Mouse (Mus musculus): ENCODE data around the gene Ctso. TPM values are rescaled to one million over a fixed set of nuclear protein-coding genes. Genes with fewer than 3 reads are reported as not detected.

Ctso gene
- polyA plus RNA-seq, 1 experiment: 13.7 TPM

DNA sequence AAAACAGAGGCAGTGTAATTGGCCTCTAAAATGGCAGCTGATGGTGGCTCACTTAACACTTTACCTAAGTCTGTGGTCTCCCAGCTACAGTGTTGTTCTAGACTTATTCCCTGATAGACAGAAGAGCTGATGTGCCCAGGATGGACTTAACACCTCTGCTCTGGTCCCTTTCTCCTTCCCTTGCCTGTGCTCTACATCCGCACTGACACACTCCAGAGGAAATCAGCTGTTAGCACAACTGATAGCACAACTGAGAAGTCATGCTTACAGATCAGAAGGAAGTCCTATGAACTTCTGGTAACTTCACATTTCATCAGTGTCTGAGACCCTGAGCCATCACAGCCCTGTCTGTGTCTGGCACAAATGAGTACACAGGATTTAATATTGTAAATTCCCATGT is 3.3 kb upstream of the Ctso start:
- 90% methylated on average over 1 of the region's 1 CpGs for WGBS

DNA sequence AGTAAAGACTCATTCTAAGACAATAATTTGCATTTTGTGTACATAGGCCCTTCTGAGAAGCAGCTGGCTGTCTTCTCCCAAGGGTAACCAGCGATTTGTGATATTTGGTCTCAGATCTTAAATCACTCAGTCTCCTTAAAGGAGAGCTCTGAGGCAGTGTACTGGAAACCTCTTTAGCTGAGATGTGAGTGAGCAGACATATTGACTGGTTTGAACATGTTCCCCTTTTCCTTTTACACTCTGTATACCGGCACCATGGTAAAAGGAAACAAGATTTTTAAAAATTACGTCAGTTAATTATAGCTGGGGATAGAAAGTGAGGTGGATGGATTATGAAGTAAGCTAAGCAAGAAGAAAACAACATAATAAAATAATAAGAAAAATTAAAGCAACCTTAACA is 706 bp upstream of the Ctso start:
- TF ChIP-seq POLR2A (IDR thresholded peaks at IDR 0.05; ENCODE audit: low read depth, low read length) (no peak), CTCF (conservative IDR thresholded peaks at IDR 0.05; ENCODE audit: insufficient read depth, insufficient read length, low read depth, low read length) (no peak)
- 52% methylated on average over 3 of the region's 3 CpGs for WGBS

More for the DNA sequence above, 3.3 kb upstream of the Ctso start:
- Histone ChIP-seq H3K27me3 (replicated peaks; ENCODE audit: control insufficient read depth, insufficient read depth, low read length) (no peaks in the 10 kb centered on the region), H3K36me3 (ENCODE audit: control insufficient read depth, insufficient read depth, low read length) (no peaks in the 10 kb centered on the region), H3K4me1 (ENCODE audit: control insufficient read depth, insufficient read depth, low read length) (peaks cover 9% of the 10 kb centered on the region; the same call in 1 of the 2 replicates), H3K4me3 (ENCODE audit: insufficient read depth, low read depth, low read length) (no peak overlapping the region), H3K27ac (ENCODE audit: insufficient read depth, low read depth, low read length) (no peak overlapping the region)
- TF ChIP-seq POLR2A (IDR thresholded peaks at IDR 0.05; ENCODE audit: low read depth, low read length) (no peak), CTCF (conservative IDR thresholded peaks at IDR 0.05; ENCODE audit: insufficient read depth, insufficient read length, low read depth, low read length) (no peak)
- no peak for DNase-seq

DNA sequence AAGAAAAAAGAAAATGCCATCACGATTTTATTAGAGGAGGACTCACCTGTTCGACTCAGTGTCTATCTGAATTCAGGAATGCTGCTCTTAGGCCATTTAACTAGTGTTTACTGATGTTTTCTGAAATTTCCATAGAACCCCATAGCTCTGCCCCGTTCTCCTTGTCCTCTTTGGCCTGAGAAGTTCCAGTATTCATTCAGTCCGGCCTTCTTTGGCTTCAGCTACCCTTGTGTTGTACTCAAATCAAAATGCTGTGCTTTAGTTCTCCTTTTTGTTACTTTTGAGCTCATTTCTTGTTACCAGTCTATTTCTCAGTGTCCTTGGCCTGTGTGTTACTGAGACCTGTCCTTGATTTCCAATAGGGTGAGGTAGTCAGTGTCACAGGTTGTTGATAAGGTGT is 947 bp downstream of the Ctso start:
- Histone ChIP-seq H3K27me3 (replicated peaks; ENCODE audit: control insufficient read depth, insufficient read depth, low read length) (no peaks in the 10 kb centered on the region), H3K36me3 (ENCODE audit: control insufficient read depth, insufficient read depth, low read length) (no peaks in the 10 kb centered on the region), H3K4me3 (ENCODE audit: insufficient read depth, low read depth, low read length) (no peak overlapping the region), H3K4me1 (ENCODE audit: control insufficient read depth, insufficient read depth, low read length) (peaks cover 9% of the 10 kb centered on the region; the same call in 1 of the 2 replicates), H3K27ac (ENCODE audit: insufficient read depth, low read depth, low read length) (peak overlapping the region; percentile 9; the same call in 1 of the 2 replicates)
- no peak for DNase-seq
- 66% methylated on average over 4 of the region's 4 CpGs for WGBS
- TF ChIP-seq CTCF (conservative IDR thresholded peaks at IDR 0.05; ENCODE audit: insufficient read depth, insufficient read length, low read depth, low read length) (no peak), POLR2A (IDR thresholded peaks at IDR 0.05; ENCODE audit: low read depth, low read length) (no peak)

More for the DNA sequence above, 706 bp upstream of the Ctso start:
- Histone ChIP-seq H3K4me3 (ENCODE audit: insufficient read depth, low read depth, low read length) (no peak overlapping the region), H3K27ac (ENCODE audit: insufficient read depth, low read depth, low read length) (no peak overlapping the region), H3K4me1 (ENCODE audit: control insufficient read depth, insufficient read depth, low read length) (peaks cover 9% of the 10 kb centered on the region; the same call in 1 of the 2 replicates), H3K36me3 (ENCODE audit: control insufficient read depth, insufficient read depth, low read length) (no peaks in the 10 kb centered on the region), H3K27me3 (replicated peaks; ENCODE audit: control insufficient read depth, insufficient read depth, low read length) (no peaks in the 10 kb centered on the region)
- DNase-seq: no peak

DNA sequence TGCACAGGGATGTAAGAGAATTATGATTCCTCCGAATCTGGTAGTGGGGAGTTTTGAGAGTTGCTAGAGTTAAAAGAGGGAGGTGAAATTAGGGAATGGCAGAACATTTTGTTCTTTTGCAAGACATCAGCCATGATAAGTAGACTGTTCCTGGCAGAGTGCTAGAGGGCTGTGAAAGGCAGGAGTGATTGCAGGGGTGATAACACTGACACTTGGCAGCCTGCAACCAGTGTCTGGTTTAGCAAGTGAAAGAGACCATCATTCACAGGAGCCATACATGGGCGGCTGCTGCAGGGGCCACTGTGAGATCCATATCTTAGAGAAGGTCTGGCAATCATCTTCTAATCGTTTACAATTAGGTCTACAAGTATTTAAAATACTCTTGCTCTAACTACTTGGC is 6.5 kb downstream of the Ctso start:
- peaks cover under 1% of the 10 kb centered on the region; the same call in 1 of the 2 replicates for H3K4me1 ChIP-seq (ENCODE audit: control insufficient read depth, insufficient read depth, low read length)
- no peak for DNase-seq
- no peak overlapping the region for H3K4me3 ChIP-seq (ENCODE audit: insufficient read depth, low read depth, low read length)
- 65% methylated on average over 3 of the region's 3 CpGs for WGBS
- TF ChIP-seq POLR2A (IDR thresholded peaks at IDR 0.05; ENCODE audit: low read depth, low read length): no peak
- TF ChIP-seq CTCF (conservative IDR thresholded peaks at IDR 0.05; ENCODE audit: insufficient read depth, insufficient read length, low read depth, low read length): no peak
- H3K36me3 ChIP-seq (ENCODE audit: control insufficient read depth, insufficient read depth, low read length): peaks cover 2% of the 10 kb centered on the region; the same call in 1 of the 2 replicates
- H3K27ac ChIP-seq (ENCODE audit: insufficient read depth, low read depth, low read length): no peak overlapping the region
- H3K27me3 ChIP-seq (replicated peaks; ENCODE audit: control insufficient read depth, insufficient read depth, low read length): no peaks in the 10 kb centered on the region

DNA sequence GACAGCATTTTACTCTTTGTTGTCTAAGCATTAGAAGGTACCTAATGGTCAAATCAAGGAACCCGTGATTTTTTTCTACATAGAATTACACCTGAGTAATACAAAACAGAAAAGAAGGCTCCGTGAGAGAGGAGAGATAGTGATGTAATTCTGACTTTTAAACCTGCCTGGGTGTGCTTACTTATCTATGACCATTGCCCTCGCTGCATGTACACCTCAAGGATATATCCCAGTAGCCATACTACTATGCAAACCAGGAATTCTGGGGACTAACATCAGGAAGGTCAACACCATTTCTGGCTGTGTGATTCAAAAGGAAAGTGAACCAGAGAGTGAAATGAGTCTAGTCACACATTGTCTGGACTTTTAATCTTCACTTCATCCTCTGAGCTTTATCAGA is 9.9 kb downstream of the Ctso start:
- no peak for TF ChIP-seq POLR2A (IDR thresholded peaks at IDR 0.05; ENCODE audit: low read depth, low read length)
- no peak for TF ChIP-seq CTCF (conservative IDR thresholded peaks at IDR 0.05; ENCODE audit: insufficient read depth, insufficient read length, low read depth, low read length)
- Histone ChIP-seq H3K27me3 (replicated peaks; ENCODE audit: control insufficient read depth, insufficient read depth, low read length) (no peaks in the 10 kb centered on the region), H3K4me3 (ENCODE audit: insufficient read depth, low read depth, low read length) (no peak overlapping the region), H3K36me3 (ENCODE audit: control insufficient read depth, insufficient read depth, low read length) (peaks cover 3% of the 10 kb centered on the region; the same call in 1 of the 2 replicates), H3K27ac (ENCODE audit: insufficient read depth, low read depth, low read length) (no peak overlapping the region), H3K4me1 (ENCODE audit: control insufficient read depth, insufficient read depth, low read length) (no peaks in the 10 kb centered on the region)
- no peak for DNase-seq
- 93% methylated on average over 3 of the region's 3 CpGs for WGBS

DNA sequence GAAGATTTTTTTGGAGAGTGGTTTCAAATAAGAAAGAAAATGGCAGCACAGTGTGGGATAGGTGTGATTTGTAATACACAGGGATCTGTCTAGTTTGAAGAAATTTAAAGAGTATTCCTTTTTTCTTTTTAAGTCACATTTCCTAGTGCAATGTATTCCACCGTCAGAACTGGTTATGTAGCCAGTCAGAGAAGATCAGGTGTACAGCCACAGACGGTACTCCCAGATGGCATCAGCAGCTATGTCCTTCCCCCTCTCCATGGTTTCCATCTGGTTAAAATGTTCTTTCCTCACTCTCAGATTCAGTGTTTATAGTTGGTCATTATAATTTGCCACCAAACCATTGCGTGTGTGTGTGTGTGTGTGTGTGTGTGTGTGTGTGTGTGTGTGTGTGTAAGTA is 10.7 kb downstream of the Ctso start:
- H3K27me3 ChIP-seq (replicated peaks; ENCODE audit: control insufficient read depth, insufficient read depth, low read length): no peaks in the 10 kb centered on the region
- peaks cover 3% of the 10 kb centered on the region; the same call in 1 of the 2 replicates for H3K36me3 ChIP-seq (ENCODE audit: control insufficient read depth, insufficient read depth, low read length)
- no peak overlapping the region for H3K4me3 ChIP-seq (ENCODE audit: insufficient read depth, low read depth, low read length)
- 93% methylated on average over 3 of the region's 3 CpGs for WGBS
- DNase-seq: no peak
- TF ChIP-seq POLR2A (IDR thresholded peaks at IDR 0.05; ENCODE audit: low read depth, low read length) (no peak), CTCF (conservative IDR thresholded peaks at IDR 0.05; ENCODE audit: insufficient read depth, insufficient read length, low read depth, low read length) (no peak)
- H3K4me1 ChIP-seq (ENCODE audit: control insufficient read depth, insufficient read depth, low read length): no peaks in the 10 kb centered on the region
- H3K27ac ChIP-seq (ENCODE audit: insufficient read depth, low read depth, low read length): no peak overlapping the region

DNA sequence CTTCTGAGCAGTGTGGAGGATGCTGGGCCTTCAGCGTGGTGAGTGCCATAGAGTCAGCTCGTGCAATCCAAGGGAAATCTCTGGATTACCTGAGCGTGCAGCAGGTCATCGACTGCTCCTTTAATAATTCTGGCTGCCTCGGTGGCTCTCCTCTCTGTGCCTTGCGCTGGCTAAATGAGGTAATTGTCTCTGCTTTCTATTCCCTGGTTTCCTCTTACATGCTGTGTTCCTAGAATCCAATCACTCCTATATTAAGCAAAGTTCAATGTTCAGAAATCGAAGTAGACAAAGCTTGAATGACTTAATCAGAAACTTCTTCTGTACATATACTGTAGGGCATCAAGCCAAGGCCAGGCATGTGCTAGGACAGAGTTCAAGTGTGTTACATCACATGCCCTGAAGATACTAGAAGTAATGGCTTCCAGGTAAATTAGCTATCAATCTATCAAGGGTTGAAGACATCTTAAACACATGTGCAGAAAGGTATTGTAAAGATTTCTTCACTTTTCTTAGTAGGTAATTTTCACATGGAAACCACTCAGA is 12.5 kb downstream of the Ctso start:
- Histone ChIP-seq H3K4me1 (ENCODE audit: control insufficient read depth, insufficient read depth, low read length) (no peaks in the 10 kb centered on the region), H3K27ac (ENCODE audit: insufficient read depth, low read depth, low read length) (no peak overlapping the region), H3K27me3 (replicated peaks; ENCODE audit: control insufficient read depth, insufficient read depth, low read length) (no peaks in the 10 kb centered on the region), H3K4me3 (ENCODE audit: insufficient read depth, low read depth, low read length) (no peak overlapping the region), H3K36me3 (ENCODE audit: control insufficient read depth, insufficient read depth, low read length) (peaks cover 3% of the 10 kb centered on the region; the same call in 1 of the 2 replicates)
- TF ChIP-seq CTCF (conservative IDR thresholded peaks at IDR 0.05; ENCODE audit: insufficient read depth, insufficient read length, low read depth, low read length): no peak
- no peak for DNase-seq
- 92% methylated on average over 7 of the region's 7 CpGs for WGBS
